Mouse (Mus musculus) left cerebral cortex, adult 11 months (tissue): Measurements from ENCODE around the gene Eya3.
"Not testable (repeated sequence)": the region's sequence is repeated elsewhere in the genome, so short reads cannot be mapped to it uniquely, and the experiment has no call there.

Experiments used
- DNase-seq: peaks from one replicate; pipeline ENCODE4 v3.0.0; 2022; ENCODE audit warnings: low spot score

The Eya3 gene

DNA sequence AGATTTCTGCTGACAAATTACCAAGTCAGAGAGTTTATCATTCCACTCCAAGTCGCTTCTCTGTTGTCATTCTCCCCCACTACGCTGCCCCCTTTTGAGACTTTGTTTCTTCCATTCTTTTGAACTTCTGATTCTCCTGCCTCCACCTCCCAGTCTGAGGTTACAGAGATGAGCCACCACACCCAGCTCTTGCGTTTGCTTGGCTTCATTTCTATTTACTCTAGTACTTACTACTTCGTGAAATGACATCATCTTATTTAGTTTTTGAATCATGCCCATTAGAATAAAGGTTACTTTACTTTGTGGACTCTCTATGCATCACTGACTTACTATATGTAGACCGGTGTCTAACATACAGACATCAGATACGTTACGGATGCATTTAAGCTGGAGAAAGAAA, 8.7 kb downstream of the Eya3 start:
- no peak for DNase-seq

DNA sequence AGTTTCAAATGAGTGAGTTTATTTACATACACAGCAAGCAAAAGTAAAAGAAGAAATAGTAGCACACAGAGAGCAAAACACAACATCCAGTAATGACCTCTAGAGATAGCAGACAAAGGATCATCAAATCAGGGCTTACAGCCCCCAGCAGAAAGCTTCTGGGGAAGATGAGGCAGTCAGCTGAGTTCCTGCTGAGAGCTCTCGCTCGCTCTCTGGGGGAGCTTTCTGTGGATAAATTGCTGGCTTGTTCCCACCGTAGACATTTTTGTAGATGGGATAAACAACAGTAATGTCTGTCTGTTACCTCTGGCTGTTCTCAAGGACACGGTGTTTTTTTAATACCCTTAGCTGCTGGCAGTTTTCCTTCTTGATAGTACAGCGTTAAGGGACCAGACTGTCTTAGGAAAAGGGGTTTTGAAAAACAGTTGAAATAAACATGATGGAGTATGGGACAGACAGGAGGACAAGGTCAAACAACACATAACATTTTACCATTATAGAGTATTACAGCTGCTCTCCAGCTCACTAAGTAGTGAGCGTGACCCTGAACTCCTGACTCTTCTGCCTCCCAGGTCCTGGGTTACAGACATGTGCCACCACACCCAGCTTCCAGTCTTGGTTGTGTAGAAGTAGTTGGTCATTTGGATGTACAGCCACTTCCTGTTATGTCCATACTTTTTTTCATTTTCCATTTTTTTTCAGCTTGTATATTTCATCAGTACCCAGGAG, 10.6 kb downstream of the Eya3 start:
- DNase-seq, result no peak

DNA sequence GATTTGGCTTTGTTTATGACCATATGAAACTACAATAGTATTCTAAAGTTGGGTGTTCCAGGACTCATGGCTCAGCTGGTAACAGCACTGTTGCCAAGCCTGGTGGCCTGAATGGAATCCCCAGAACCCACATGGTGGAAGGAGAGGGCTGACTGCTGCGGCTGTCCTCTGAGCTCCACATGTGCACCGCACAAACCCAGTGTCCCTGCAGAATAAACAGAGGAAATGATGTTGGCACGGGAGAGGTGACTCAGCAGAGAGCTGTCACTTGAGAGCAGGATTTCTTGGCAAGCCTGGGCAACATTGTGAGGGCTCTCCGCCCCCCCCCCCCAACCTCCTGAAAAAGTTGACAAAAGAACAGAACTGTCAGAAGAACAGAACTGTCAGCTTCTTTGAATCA, 14.1 kb downstream of the Eya3 start:
- DNase-seq, result no peak

DNA sequence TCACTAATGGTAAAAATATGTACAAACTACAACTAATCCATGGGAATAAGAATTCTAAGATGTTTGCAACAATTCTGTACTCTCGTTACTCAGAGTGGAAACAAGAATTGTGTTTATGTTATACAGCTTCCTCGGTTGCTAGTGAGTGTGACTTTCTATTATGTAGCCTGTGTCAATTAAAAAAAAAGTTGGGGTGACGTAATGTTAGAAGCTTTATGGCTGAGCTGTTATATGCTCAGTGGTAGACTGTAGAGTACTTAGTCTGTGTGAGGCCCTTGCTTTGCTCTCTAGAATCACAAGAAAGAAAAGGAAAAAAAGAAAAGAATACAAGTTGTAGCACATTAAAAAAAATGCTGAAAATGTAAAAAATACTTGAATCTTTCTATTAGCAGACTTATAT, 15.0 kb downstream of the Eya3 start:
- DNase-seq, result no peak

DNA sequence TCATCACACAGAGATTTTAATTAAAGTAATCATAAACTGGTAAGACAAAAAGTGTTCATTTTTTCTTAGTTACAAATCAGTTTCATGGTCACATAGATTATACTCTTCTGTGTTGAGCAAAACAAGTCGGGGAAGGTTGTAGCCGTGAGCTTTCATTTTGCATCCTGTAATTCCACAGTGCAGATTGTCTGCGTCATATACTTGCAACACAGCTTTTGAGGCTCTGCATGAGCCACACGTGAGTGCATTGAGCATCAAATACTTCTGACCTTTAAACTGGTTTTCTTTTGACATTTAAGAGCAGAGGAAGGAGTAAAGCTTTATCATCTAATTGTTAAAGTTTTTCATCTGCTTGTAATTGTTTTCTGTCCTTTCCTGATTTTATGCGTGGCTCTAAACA, 16.5 kb downstream of the Eya3 start:
- no peak for DNase-seq

DNA sequence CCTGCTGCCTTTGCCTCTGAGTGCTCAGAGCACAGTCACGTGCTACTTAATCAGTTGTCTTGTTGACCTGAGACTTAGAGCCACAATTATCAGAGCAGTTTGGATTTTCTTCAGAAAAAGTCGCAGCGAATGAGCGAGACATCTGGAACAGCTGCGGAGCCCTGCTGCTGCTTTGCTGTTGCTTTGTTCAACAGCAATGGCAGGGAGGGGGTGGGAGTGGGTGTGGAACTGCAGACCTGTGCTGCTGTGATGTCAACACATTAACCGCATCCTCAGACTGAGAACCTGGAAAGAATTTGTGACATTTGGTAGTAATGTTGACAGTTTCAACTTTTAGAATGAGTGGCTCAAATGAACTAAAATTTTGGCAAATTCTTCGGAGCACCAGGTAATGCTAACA, 20.3 kb downstream of the Eya3 start:
- no peak for DNase-seq

DNA sequence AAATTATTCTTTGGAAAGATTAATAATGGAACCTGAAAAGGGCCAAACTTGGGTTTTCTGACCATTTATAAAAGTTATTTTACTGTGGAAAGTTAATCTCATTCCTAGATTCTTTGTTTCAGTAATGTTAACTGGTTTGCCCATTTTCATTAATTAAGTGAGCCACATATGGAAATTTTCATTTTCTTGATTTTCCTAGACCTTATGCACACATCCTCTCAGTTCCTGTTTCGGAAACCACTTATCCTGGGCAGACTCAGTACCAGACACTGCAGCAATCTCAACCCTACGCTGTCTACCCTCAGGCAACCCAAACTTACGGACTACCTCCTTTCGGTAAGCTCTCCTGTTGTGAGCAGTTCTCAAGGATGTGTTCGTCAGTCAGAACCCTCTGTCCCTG, 33.9 kb downstream of the Eya3 start:
- no peak for DNase-seq

DNA sequence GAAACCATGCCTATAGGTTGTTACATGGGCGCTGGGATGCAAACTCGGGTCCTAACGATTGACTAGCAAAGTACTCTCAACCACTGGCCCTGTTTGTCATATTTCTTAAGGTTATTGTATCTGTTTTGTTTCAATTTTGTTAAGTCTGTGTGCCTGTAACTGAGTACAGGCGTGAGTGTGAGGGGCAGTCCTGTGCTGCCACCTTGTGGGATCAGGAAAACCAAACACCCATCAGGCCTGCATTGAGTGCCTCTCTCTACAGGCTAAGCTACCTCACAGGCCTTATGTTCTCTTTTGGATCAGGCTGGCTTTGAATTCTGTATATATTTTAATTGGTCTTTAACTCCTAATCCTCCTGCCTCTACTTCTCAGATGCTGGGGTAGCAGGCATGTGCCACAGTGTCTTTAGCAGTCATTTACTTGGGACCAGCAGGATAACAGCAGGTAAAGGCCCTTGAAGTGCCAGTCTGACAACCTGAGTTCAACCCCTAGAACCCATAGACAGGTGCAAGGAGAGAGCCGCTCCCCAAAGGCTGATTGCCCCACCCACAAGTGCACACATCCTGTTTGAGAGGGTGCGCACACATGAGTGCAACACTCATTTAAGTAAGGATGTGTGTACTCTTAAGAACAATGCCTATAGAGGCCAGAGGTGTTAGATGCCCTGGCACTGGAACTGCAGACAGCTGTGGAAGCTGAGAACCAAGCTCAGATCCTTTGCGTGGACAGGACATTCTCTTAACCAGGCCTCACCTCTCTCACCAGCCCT, 38.2 kb downstream of the Eya3 start:
- no peak for DNase-seq

DNA sequence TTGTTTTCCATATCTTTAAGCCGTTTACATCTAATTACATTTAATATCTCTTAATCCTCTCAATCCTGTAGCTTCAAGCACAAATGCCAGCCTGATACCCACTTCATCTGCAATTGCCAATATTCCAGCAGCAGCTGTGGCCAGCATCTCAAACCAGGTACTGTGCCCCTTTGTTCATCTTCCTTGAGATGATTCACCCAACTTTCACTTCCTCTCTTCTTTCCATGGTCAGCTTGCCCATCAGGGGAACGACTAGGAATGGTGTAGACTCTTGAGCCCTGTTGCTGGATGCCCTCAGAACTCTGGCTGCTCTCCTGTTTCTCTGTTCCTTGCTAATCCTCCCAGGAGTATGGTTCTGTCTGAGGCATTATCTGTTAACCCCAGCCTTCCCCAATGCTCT, 50.8 kb downstream of the Eya3 start:
- no peak for DNase-seq

DNA sequence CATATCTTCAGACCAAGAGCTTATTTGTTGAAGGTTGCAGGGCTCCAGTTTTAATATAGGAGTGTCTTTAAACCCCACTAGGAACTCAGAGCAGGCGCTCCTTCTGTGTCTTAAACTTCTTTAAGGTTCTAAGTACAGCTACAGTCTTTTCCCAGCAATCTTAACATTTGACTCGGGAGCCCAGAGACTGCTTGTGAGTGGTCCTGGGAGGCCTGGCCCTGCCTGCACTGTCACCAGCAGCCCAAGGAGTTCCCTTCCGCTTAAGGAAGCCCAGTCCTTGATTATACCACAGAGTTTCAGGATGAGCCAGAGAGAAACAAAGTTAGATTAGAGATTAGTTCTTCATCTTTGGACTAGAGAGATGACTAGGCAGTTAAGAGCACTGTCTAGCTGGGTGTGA, 54.6 kb downstream of the Eya3 start:
- no peak for DNase-seq

DNA sequence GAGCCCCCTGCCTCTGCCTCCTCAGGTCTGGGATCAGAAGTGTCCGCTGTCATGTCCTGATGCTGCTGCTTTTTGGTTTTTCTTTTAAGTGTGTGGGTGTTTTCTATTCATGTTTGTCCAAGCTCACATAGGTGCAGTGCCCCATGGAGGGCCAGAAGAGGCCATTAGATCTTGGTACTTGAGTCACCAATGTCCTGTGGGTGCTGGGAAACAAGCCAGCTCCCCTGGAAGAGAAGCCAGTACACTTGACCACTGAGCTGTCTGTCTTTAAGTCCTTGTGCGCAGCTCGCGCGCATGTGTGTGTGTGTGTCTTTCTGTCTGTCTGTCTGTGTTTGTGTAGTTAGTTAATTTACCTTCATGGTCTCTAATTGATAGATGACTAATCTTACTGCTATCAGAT, 63.3 kb downstream of the Eya3 start:
- DNase-seq, result no peak

DNA sequence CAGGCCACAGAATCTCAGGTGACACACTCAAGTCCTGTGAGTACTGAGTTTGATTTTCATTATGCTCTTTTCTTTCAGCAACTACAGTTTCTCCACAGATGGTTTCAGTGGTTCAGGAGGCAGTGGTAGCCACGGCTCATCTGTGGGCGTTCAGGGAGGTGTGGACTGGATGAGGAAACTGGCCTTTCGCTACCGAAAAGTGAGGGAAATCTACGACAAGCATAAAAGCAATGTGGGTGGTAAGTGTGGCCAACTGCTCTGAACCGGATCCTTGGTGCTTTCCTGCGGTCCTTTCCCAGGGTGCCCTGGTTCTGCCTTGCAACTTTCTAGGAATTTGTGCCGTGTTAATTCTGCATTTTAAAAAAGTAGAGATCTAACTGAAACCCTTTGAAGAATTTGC, 68.1 kb downstream of the Eya3 start:
- DNase-seq, result no peak

DNA sequence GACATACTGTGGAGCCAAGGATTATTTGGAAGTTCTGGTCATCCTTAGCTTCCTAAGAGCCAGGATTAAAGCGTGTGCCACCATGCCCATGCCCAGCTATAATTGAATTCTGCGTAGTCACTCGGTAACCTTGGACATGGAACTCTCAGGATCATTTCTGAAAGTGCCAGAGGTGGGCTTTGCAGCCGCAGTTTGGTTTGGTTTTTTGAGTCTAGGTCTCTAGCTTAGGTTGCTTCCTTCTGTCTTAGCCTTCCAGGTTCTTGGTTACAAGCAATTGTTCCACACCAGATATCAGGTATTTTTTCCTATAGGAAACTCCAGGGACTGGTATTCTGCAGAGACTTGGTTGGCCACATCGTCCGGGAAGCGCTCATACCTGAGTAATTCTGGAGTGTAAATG, 74.4 kb downstream of the Eya3 start:
- no peak for DNase-seq

DNA sequence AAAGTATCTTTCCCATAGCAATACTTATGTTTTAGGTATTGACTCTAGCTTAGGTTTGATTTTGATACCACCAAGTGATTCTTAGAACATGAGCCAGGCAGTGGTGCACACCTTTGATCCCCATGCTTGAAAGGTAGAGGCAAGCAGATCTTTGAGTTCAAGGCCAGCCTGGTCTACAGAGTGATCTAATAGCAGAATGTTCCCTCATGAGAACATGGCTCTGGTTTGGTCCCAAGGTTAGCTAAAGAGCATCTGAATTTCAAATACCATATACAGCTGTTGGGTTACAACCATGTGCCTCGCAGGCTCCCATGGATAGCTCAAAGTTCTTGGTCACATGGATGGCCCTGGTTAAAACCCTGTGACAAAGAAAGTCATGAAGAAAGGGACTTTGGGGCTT, 79.5 kb downstream of the Eya3 start:
- no peak for DNase-seq

DNA sequence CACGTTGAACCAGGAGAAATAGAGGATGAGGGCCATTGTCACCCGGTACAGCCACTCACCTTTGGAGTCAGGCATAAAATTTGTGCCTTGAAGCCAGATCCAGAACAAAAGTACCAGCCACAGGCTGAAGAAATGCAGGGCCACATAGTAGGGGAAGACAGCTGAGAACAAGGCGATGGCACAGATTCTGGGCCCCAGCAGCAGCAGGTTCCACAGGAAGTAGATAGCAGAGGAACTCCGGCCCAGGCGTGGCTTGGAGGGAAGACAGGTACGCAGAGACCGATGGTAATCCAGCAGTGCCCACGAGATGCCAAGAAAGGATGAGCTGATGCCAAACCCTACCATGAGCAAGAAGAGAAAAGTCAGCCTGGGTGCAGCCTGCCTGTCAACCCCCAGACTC, 89.4 kb downstream of the Eya3 start:
- no peak for DNase-seq

DNA sequence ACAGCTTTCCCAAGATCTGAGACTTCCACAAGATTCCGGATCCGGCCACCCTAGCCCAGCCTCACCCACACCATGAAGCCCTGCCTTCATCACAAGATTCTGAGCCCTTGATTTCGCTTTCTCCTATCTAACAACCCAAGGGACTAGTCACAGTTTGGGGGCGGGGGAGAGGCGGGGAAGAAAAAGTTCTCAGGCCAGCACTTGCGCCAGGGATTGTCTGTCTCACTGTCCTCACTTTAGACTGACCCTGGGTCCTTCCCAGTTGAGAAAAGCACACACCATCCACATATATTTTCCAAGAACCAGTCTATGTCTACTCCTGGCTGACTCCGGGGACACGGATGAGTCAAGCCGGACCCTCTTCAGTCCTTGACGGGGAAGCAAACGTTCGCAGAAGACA, 92.8 kb downstream of the Eya3 start:
- DNase-seq, result no peak

DNA sequence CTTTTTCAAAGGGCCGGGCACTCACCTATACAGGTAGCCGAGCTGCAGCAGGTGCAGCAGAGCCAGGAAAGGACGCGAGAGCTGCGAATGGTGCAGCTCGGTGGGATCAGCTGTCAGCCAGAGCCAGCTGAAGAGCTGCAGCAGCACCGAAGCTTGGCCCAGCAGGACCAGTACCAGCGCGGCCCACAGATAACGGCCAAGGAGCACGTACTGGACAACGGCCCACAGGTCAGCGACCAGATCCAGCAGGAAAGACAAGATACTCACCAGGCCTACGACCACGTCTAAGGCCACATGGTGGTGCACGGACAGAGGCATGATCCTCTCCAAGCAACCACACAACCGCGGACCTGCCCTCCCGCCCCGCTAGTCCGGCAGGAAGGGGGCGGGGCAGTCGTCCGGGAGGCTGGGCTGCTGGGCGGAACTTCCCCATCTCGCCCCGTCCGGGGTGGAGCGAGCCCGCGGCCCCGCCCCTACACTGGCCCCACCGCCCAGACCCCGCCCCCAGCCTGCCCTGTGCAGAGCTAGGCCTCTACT, 93.4 kb downstream of the Eya3 start, which contains the start of gene Xkr8:
Gene Xkr8 (minus strand): TSS at position 399 of the 537 bp plus-strand sequence.
- no peak for DNase-seq

DNA sequence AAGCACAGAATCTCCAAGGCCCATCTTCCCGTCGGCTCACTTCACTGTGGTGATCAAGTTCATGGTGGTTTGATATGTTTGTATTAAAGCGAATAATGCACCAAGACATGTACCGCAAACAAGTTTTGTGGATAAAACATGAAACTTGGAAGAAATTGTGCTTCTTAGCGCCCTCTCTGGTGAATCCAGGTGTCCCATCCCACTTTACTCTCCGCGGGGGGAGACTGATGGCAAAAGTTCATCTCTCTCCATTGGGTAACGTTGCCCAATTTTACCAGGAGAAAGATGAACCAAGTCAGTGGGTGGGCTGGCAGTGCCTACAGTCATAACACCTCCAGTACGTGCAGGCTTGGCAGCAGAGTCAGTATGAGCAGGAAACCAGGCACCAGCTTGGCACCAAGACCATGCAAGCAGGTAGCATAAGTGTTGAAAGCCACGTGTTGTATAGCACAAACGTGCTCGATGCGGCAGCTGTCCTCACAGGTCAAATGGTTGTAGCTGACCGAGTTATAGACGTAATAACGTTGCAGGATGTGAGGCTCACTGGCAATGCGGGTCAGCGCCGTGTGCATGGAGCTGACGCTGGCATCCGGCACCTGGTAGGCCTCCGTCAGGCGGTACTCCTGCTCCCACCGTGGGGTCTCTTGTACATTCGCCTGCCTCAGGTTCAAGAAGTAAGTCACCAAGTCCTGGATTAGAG, 94.4 kb downstream of the Eya3 start:
- no peak for DNase-seq

DNA sequence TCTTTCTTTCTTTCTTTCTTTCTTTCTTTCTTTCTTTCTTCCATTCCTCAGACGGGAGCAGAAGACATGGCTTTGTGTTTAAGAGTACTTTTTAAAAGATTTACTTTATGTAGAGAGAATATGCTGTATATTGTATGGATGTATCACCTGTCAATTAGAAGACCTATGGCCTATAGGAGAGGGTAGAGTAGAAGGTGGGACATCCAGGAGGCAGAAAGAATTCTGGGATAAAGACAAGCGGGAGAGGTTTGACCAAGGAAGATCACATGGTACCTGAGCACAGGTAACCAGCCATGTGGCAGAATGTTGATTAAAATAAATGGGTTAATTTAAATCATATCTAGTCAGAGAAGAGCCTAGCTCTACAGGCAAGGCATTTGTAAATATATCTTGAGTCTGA, 96.0 kb downstream of the Eya3 start:
- DNase-seq, result no peak

DNA sequence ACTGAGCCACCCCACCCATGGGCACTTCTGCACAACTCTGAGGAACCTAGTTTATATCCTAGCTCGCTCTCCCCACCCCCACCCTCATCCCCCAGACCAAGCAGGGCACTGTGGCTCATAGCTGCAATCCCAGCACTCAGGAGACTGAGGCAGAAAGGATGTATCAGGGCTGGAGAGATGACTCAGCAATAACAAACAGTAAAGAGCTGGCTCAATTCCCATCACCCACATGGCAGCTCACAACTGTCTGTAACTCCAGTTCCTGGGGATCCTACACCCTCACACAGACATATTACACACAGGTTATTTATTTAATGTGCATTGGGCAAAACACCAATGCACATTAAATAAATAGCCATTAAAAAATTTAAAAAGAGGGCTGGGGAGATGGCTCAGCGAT, 96.6 kb downstream of the Eya3 start:
- no peak for DNase-seq

DNA sequence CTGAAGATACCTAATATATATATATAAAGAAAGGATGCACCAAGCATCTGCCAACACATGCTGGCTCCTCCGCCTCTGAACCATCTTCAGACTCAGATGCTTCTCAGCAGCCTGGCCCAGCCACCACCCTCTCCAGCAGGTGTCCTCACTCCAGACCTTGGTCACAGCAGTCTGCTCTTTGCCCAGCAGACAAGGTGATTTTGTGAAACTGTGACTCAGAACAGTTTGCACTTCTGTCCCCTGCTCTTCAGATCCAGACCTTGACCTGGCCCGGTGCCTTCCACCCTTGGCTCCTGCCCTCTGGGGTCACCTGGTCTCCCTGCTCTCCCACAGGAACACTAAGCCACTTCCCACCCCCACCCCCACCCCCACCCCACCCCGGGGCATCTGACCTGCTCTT, 97.1 kb downstream of the Eya3 start:
- no peak for DNase-seq

DNA sequence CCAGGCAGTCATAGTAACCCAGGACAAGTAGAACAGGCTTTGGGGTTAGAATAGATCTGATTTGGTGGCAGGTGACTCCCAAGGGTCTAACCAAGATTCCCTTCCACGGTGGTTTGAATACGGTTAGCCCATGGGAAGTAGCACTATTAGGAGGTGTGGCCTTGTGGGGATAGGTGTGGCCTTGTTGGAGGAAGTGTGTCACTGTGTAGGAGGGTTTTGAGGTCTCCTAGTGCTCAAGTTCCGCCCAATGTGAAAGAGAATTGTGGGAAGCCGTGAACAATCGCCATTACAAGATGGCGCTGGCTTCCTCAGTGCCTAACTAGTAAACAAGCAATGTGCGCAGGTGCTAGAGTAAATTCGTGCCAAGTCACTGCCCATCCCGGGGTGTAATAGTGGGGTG, 98.4 kb downstream of the Eya3 start:
- not testable (repeated sequence) for DNase-seq

DNA sequence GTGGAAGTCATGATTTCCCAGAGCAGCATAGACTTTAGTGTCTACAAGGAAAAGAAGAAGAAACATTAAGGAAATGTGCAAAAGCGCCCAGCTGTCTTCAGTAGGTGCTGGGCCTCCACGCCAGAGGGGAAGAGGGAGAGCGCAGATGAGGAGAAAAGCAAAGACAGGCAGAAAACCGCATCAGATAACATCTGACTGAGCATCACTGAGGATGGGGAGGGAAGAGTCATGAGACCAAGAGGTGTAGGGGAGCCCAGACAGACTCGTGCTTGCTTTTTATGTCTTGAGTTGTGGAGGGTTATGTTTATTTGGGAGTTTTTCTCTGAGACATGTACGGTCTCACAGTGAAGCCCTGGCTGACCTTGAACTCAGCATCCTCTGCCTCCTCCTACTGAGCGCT, 102.7 kb downstream of the Eya3 start:
- DNase-seq, result no peak
